Mouse (Mus musculus): ENCODE measurements around the gene Utp11. TPM values are rescaled to one million over a fixed set of nuclear protein-coding genes. Genes with fewer than 3 reads are reported as not detected.

Utp11 gene
- total RNA-seq, 2 experiments from 2014 or later: 55.0 to 101 TPM

GRCm38 (mm10) chr4:124675037-124675436 lies 18.4 kb downstream of the Utp11 start:
- peak; percentile 50; the same call in 1 of the 2 replicates for ATAC-seq (replicated peaks; ENCODE audit: low FRiP score, low TSS enrichment, poor library complexity, severe bottlenecking)

GRCm38 (mm10) chr4:124674334-124675032 lies 18.9 kb downstream of the Utp11 start:
- no peak for ATAC-seq (replicated peaks; ENCODE audit: low FRiP score, low TSS enrichment, poor library complexity, severe bottlenecking)

- no peak for ATAC-seq (replicated peaks; ENCODE audit: low FRiP score, low TSS enrichment, poor library complexity, severe bottlenecking)
Observed at GRCm38 (mm10) chr4:124672347-124673320, 20.8 kb downstream of the Utp11 start.

- no peak for ATAC-seq (replicated peaks; ENCODE audit: low FRiP score, low TSS enrichment, poor library complexity, severe bottlenecking)
Observed at GRCm38 (mm10) chr4:124671583-124671982, 21.8 kb downstream of the Utp11 start.

GRCm38 (mm10) chr4:124670232-124670631 lies 23.2 kb downstream of the Utp11 start:
- ATAC-seq (replicated peaks; ENCODE audit: low FRiP score, low TSS enrichment, poor library complexity, severe bottlenecking): no peak

GRCm38 (mm10) chr4:124668078-124668477 lies 25.3 kb downstream of the Utp11 start:
- ATAC-seq (replicated peaks; ENCODE audit: low FRiP score, low TSS enrichment, poor library complexity, severe bottlenecking): no peak

GRCm38 (mm10) chr4:124667476-124668033 lies 25.8 kb downstream of the Utp11 start:
- ATAC-seq (replicated peaks; ENCODE audit: low FRiP score, low TSS enrichment, poor library complexity, severe bottlenecking): no peak

GRCm38 (mm10) chr4:124664604-124665003 lies 28.8 kb downstream of the Utp11 start:
- ATAC-seq (replicated peaks; ENCODE audit: low FRiP score, low TSS enrichment, poor library complexity, severe bottlenecking): no peak

- ATAC-seq (replicated peaks; ENCODE audit: low FRiP score, low TSS enrichment, poor library complexity, severe bottlenecking): no peak
Observed at GRCm38 (mm10) chr4:124664185-124664584, 29.2 kb downstream of the Utp11 start.

GRCm38 (mm10) chr4:124663034-124663433 lies 30.4 kb downstream of the Utp11 start:
- no peak for ATAC-seq (replicated peaks; ENCODE audit: low FRiP score, low TSS enrichment, poor library complexity, severe bottlenecking)

GRCm38 (mm10) chr4:124660603-124661002 lies 32.8 kb downstream of the Utp11 start:
- ATAC-seq (replicated peaks; ENCODE audit: low FRiP score, low TSS enrichment, poor library complexity, severe bottlenecking): no peak

- ATAC-seq (replicated peaks; ENCODE audit: low FRiP score, low TSS enrichment, poor library complexity, severe bottlenecking): no peak
Observed at GRCm38 (mm10) chr4:124659251-124660217, 33.9 kb downstream of the Utp11 start.

- no peak for ATAC-seq (replicated peaks; ENCODE audit: low FRiP score, low TSS enrichment, poor library complexity, severe bottlenecking)
Observed at GRCm38 (mm10) chr4:124658412-124658851, 35.0 kb downstream of the Utp11 start.

GRCm38 (mm10) chr4:124657781-124658180 lies 35.6 kb downstream of the Utp11 start:
- no peak for ATAC-seq (replicated peaks; ENCODE audit: low FRiP score, low TSS enrichment, poor library complexity, severe bottlenecking)

GRCm38 (mm10) chr4:124656854-124657650 lies 36.3 kb downstream of the Utp11 start:
- peak; percentile 71 for ATAC-seq (replicated peaks; ENCODE audit: low FRiP score, low TSS enrichment, poor library complexity, severe bottlenecking)

GRCm38 (mm10) chr4:124656518-124656853 lies 36.9 kb downstream of the Utp11 start, which contains the start of gene Pou3f1:
Pou3f1 (plus strand) TSS chr4:124656807.
- no peak for ATAC-seq (replicated peaks; ENCODE audit: low FRiP score, low TSS enrichment, poor library complexity, severe bottlenecking)

- no peak for ATAC-seq (replicated peaks; ENCODE audit: low FRiP score, low TSS enrichment, poor library complexity, severe bottlenecking)
Observed at GRCm38 (mm10) chr4:124652886-124653285, 40.5 kb downstream of the Utp11 start.

- ATAC-seq (replicated peaks; ENCODE audit: low FRiP score, low TSS enrichment, poor library complexity, severe bottlenecking): no peak
Observed at GRCm38 (mm10) chr4:124647909-124648308, 45.5 kb downstream of the Utp11 start.
